Mouse (Mus musculus) gastrocnemius, postnatal 10 days (tissue): ENCODE measurements around the gene Ndufa11. TPM values are rescaled to one million over a fixed set of nuclear protein-coding genes. Genes with fewer than 3 reads are reported as not detected.

ENCODE experiments used
- DNase-seq: peaks from one replicate; pipeline ENCODE4 v3.0.0; 2021; ENCODE audit warnings: mixed read lengths
- long read RNA-seq, 2 experiments: library from polyadenylated mRNA; stranded (forward); transcript quantifications; one replicate each; pipeline ENCODE4 v2.0.0; 2021
- total RNA-seq, 2 experiments: library from RNA; stranded (reverse); gene quantifications; 2 replicates each; pipeline ENCODE4 v1.2.3; 2021

Ndufa11 gene
- total RNA-seq = 100 to 1,000 TPM; 377 to 422 TPM
- long read RNA-seq, experiment 1, transcript Ndufa11-201 (4 exons, 545 nt) = major isoform, 170 of 186 reads
- long read RNA-seq, experiment 1, transcript Ndufa11-204 (4 exons, 493 nt) = minor isoform, 5 of 186 reads
- long read RNA-seq, experiment 1, partial matches to known transcripts = 0 of 186 reads
- long read RNA-seq, experiment 1, other reads (novel, unspliced or antisense) = 10 of 186 reads
- long read RNA-seq, experiment 2, transcript Ndufa11-201 (4 exons, 545 nt) = major isoform, 174 of 193 reads
- long read RNA-seq, experiment 2, partial matches to known transcripts = 3 of 193 reads
- long read RNA-seq, experiment 2, other reads (novel, unspliced or antisense) = 12 of 193 reads

DNA sequence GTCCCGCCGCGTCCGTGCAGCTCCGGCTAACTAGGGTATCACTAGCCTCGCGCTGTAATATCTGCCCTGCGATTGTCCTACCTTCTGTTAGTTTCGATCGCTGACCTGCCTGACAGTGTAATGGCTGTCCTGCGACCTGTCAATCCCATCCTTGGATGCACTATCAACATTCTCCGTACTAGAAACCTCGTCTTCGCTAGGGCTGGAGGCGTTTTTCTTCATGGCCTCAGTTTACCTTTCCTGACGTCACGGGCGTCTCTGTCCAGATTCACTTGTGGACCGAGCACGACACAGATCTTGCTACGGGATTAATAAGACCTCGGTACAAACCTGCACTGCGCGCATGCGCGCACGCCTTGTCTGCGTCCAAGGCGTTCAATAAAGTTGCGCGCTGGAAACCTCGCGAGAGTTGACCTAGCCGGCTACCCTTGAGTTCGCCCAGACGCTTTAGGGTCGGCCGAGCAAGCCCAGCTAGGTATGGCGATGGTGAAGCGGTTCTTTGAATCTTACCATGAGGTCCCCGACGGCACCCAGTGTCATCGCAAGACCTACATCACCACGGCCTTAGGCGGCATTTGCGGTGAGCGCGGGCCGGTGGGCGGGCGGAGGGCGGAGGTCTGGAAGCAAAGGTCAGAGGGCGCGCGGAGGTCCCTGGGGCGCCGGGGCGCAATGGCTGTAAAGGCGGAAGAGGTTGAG, at the start of gene Ndufa11, which contains the start of gene Vmac:
TSS of gene Ndufa11 (plus strand) at position 405 of the 696 bp plus-strand sequence.
TSS of gene Vmac (minus strand) at position 660 of the 696 bp plus-strand sequence.
- DNase-seq = peak; percentile 97

DNA sequence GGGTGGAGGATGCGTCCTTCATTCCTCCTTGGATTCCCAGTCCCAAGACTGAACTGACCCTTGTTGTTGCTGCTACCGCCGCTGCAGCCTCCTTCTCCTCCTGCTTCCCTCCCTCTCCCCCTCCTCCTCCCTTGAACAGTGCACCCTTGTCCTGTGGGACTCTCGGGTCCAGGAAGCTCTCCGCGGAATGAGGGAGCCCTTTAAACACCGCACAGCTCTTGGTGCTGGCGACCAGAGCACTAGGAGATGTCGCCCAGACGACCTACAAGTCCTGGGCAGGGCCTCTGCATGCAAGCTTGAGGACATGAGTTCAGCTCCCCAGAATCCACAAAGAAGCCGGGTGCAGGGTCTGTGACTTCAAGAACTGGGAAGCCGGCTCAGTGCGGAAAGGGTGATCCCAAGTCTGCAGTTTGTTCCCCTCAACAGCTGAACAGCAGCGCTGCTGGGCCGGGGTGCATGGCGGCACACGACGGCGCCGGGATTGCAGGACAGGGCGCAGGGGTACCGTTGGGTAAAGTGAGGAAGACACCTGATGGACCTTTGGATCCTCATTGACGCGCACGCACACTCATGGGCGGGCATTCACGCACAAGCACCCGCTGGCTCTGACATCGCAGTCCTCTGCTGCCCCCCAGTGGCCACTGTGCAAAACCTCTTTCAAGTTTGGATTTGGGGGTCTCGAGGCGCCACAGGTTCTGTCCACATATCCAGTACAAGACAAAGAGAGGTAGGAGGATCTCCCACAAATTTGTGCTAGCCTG, 49.0 kb upstream of the Ndufa11 start:
- DNase-seq = peak; percentile 89

DNA sequence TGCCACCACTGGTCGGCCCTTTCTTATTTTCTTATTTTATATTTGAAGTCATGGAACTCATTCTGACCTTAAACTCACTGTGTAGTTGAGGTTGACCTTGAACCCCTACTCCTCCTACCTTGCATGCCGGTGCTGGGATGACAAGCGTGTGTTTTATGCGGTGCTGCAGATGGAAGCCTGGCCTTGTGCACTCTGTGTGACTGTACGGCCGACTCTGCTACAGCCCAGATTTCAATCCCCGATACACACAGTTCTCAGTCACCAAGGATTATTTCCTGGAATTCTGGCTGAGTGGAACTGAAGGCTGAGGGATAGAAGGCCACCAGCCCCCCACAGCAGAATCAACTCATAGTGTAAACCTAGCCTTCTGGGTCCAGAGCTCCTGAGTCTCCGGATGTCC, 47.8 kb upstream of the Ndufa11 start:
- DNase-seq = no peak

DNA sequence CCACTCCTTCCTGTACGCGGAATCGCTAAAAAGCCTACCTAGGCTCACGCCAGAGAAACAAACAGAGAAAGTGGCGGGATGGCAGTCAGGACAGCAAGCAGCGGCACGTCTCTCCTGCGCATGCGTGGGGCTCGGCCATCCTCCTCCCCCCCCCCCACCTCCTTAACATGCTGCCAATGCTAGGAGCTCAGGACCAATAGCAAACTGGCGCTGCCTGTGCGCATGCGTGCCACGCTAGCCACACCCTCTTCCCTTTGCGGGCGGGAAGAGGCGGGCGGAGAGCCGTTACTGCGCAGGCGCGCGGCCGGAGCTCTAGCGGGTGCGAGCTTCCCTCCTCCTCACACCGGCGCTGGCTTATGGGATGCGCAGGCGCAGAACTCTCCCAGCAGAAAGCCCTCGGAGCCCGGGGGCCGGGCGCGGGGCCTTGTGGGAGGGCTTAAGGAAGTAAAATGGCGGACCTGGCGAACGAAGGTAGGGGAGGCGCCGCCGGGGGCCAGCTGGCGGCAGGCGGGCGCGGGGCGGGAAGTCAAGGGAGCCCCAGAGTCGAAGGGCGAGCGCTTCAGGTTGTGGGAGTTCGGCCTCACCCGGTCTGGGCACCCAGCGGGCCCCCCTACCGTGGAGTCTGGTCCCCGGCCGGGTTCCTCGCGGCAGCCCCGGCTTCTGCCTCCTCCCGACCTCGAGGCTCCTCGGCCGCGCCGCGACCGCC, 44.5 kb upstream of the Ndufa11 start, which contains the start of gene Ranbp3:
TSS of gene Ranbp3 (plus strand) at position 354 of the 706 bp plus-strand sequence.
- peak; percentile 99 for DNase-seq

DNA sequence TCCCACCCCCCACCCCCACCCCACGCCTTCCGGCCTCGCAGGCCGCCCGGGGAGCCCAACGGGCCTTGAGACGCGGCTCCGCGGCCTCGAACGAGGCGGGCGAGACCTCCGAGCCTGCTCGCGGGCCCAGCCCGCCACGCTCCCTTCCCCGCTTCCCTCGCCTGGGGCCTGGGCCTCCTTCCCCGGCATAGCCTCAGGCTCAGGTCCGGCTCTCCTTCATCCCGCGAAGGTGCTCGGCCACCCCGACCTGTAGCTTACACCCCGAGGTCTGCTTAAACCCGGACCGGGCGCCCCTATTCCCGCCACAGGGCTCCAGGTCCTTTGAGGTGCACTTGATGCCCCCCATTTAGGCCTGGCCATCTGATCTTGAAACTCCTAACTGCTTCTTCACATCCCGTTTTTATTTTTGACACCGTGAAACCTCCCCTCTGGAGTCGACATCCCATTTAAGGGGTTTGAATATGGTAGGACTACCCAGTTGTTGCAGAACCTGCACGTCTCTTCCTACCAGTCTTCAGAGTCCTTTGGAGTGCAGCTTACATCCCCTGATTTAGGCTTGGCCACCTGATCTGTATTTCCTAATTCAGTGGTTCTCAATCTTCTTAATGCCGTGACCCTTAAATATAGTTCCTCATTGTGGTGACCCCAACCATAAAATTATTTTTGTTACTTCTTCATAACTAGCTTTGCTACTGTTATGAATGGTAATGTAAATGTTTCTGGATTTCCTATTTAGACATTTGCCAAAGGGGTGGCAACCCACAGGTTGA, 43.7 kb upstream of the Ndufa11 start:
- DNase-seq = no peak

DNA sequence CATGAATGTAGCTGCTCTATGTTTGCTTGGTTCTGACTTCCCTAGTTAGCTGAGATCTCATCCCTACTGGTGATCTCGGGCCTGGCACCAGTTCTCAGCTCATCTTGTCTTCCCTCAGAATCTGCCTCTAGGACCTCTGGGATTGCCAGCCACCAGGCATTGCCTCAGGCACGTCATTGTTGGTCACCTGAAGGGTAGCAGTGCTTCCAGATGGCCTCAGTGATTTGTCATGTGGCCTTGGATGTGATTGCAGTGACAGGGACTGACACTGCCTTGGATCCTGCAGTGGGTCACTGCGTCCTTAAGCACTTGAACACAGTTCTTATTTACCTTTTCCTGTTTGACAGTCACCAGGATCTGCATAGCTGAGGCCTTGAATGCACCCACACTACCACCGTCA, 35.8 kb upstream of the Ndufa11 start:
- DNase-seq = no peak

DNA sequence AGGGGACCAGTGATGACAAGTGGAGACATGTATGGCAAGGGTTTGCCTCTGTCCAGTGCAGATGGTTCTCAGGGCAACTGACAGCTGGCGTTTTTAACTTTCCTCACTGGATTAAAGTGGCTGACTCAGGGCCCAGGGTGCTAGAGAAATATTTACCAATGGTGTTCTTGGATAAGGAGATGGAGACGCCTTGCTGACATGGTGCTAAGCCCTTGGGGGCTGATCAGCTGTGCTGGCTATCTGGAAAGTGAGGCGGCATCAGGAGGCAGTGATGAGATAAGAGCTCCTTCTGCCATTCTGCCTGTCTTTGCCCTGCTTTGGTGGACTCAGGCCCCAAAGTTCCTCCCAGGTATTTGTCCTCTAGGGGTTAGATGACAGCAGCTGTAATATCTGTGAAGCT, 34.7 kb upstream of the Ndufa11 start:
- DNase-seq = no peak

DNA sequence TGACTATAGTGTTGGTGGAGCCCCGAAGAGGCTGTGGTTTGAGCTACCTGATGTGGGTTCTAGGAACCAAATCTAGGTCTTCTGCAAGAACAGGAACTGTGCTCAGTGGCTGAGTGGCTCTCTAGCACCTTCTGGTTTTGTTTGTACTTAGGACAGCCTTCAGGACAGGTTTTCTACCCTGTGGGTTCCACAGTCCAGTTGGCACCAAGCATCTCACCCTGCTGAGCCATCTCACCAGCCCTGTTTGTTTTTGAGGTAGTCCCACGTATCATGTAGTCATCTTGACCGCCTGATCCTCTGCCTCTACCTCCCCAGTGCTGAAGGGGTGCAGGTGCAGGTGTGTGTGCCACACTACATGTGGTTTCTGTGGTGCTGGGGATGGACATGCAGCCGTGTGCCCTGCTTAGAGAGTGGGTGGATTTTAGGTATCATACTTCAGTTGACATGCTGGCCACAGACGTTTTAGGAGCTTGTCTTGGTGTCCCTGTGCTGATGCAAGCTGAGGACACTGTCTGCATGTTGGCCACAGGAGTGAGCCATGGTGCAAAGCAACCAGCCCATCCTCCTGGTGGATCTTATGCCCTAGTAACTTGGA, 33.9 kb upstream of the Ndufa11 start:
- no peak for DNase-seq

DNA sequence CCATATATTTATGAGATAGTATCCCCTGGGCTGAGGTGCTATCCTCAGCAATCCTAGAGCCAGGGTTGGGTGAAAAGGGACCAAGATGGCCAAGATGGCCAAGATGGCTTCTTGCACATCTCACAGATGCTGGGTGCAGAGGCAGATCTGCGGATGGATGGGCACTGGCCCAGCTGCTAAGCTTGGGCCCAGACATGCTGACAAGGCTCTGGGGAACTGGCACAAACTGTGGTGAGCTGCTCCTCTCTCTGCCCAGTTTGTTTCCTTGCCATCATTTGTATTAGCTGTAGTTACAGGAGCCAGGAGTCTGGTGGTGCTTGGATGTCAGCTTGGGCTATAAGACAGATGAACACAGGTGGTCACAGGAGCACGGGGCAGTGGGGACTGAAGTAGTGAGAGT, 32.9 kb upstream of the Ndufa11 start:
- DNase-seq = peak; percentile 33

DNA sequence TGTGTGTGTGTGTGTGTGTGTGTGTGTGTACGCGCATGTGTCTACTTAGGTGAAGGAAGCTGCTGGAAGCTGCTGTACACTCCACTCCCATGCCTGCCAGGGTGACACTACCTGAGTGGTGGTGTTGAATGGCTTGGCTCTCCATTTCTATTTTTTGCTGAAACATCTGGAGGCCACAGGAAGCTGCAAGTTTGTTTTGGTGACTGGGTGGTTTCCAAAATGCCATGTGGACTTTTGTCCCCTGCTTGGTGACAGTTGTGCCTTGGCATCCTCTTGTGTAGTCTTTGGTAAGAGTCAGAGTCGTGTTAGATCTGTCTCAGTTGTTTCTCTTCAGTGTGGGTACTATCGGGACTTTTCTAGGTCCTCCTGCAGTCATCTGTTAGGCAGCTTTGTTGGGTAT, 30.8 kb upstream of the Ndufa11 start:
- no peak for DNase-seq

DNA sequence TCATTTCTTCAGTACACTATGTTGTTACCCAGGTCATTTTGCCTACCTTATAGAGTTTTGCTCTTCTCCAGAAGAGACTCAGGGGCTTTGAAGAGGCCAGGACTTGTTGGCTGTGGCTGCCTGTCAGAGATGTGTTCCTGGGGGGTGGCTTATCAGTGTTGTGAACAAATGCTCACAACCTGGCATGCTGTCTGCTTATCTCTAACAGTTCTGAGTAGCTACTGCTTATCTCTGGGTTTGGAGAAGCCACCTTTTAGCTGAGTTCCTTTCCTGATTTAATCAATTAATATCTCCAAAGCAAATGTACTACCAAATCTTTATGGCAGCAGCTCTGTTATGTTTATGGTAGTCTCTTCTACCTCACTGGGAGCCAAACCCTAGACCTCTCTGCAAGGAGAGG, 29.5 kb upstream of the Ndufa11 start:
- no peak for DNase-seq

DNA sequence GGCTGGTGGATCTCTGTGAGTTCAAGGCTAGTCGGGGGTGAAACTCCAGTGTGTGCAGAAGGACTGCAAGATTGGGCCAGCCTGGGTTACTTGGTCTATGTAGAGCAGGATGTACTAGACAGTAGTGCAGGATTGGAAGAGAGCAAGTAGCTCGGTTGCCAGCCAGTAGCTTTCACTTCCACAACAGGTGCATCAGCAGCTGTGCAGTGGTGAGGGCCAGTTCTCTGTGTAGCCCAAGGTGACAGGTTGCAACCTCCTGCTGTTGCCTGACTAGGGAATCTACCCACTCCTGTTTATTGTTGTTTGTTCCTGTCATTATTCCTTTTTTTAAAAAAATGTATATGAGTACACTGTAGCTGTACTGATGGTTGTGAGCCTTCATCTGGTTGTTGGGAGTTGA, 28.9 kb upstream of the Ndufa11 start:
- DNase-seq = no peak

DNA sequence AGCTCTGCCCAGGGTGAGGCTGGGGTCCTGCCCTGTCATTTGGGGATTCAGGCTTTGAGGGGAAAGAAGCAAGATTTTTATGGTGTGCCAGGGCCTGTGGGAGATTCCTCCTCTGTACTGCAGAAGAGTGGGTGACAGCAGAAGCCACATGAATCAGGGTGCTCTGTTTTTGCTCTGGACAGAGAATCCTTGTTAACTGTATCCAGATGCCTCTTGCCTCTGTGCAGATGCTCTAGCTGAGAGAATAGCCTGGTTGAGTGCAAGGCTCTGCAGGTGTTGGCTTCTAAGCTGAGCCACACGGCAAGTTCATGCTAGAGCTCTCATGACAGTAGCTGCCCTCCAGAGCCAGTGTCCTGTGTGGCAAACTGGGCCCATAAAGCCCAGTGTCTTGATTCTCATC, 24.2 kb upstream of the Ndufa11 start:
- no peak for DNase-seq

DNA sequence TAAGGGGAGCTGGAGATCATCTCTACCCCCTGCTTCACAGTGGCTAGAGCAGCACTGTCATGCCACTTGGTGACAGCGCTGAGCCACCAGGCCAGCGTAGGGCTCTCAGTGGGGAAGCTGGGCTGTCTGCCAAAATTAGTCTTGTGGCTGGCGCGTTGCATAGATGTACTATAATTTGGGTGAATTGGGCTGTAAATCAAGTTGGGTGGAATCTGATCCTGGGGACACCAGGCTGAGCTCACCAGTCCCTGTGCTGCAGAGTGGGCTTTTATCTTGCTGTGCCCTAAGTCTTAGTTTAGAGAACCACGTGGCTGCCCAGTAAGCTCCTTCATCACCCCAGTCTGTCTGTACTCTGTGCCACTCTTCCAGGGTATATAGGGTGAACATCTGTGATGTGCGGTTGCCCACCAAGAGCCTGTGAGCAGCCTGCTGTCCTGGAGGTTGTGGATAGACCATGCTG, 23.7 kb upstream of the Ndufa11 start:
- DNase-seq = peak; percentile 36

DNA sequence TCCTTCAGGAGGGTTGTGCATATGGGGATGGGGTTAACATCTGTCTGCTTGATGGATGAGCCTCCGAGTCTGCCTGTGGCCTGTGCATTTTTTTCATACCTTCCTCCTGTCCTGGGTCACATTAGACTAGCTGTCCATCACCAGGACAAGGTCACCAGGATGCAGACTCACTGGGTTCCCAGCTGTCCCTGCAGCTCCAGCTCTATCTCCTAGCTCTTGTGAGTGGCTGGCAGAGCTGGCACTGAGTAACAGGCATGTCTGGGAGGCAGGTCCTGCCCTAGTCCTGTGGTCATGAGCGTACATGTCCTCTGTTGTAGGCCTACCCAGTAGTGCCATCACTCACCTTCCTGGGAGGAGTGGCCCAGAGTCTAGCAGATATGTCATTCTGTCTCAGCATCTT, 17.1 kb upstream of the Ndufa11 start:
- DNase-seq = no peak

DNA sequence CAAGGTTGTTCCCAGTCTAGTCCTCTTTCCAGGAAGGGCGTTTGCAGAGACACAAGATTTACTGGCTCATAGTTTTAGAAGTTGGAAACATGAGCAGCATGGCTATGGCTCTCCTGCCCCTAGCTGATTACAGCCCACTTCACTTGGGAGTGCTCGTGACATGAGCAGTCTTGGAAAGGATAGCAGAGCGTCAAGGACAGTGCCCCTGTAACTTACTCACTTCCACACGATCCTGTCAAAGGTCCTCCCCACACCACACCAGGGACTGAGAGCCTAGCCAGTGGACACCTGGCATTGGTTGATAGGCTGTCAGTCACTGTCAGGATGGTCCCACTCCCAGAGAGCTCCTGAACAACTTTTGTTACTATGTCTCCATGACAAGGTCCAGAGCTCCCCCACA, 14.5 kb upstream of the Ndufa11 start:
- DNase-seq = no peak

DNA sequence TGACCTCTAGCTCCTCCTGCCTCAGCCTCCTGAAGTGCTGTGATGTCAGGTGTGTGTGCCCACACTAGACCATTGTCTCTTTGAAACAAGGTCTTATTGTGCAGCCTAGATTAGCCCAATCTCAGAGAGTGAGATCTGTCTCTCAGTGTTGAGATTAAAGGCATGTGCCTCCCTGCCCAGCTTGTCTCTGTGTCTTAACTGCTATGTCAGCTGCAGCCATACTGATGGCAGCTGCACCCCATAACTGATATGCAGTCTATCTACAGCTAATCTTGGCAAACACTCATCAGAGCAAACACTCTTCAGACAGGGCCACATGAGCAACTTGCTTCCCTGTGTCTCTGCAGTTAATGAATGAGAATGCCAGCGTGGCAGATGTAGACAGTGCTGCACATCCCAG, 11.1 kb upstream of the Ndufa11 start:
- no peak for DNase-seq

DNA sequence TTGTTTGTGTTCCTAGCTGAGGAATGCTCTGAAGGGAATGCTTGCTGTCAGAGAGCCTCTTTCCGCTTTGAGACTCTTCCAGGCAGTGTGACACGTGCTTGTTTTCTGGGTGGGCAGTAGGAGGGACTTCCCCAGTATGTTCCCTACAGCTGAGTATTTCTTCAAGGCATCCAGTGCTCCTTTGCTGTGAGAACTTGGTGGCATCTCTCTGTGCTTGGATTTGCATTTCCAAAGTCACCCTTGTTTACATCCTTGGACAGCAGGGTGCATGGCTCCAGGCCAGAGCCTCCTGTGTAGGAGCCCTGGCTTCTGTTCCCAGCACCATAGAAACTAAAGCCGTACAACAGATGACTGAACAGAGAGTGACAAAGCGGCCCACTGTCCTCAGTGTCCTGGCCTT, 8.9 kb upstream of the Ndufa11 start:
- DNase-seq = no peak

DNA sequence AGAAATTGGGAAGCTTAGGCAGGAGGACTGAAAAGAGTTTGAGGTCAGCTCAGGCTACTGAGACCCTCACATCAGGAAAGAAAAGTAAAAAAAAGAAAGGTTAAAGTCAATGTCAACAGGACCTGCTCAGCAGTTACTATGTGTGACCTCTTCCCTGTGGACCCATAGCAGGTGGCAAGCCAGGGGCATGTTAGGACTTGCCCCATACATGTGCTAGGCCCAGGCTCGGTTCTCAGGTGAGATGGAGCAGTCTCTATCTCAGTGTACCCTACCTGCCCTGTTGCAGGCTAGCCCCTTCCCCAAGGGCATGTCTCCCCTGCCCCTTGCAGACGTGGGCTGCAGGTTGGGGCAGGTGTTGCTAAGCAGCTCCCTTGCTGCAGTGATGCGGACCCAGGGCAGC, 7.9 kb upstream of the Ndufa11 start:
- no peak for DNase-seq

DNA sequence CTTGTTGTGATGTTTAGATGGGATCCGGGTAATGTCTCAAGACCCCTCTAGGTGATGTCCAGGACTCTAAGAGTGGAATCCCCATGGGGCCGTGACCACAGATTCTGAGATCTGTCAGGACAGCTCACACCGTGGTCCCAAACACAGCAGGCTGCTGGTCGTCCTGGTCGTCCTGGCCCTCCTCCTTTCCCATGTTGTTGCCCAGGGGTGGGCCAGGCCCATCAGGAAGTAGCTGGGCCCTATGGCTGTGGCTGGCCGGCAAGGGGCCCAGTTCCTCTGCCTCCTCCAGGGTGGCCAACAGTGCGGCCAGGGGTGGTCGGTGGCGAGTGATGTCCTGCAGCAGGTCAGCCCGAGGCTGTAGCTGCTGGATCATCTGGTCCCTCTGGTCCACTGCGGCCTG, 2.2 kb upstream of the Ndufa11 start:
- no peak for DNase-seq
